Mouse (Mus musculus) heart, postnatal 0 days (tissue): Measurements from ENCODE around the gene Gm20481.

Experiments used
- CTCF ChIP-seq: IDR thresholded peaks from 2 replicates; pipeline ENCODE4 v1.5.1; 2016; ENCODE audit warnings: antibody characterized with exemption, control low read depth, low read depth
- EP300 ChIP-seq: IDR thresholded peaks from 2 replicates; pipeline ENCODE4 v1.6.1; 2016; ENCODE audit warnings: antibody characterized with exemption, low read depth

- TF ChIP-seq EP300 (no peak), CTCF (no peak)
Observed at GRCm38 (mm10) chr17:34949553-34949969, 20.2 kb upstream of the Gm20481 start.
